Mouse (Mus musculus) liver, embryonic 13.5 days (tissue): ENCODE measurements around the gene Atp1a1. TPM values are rescaled to one million over a fixed set of nuclear protein-coding genes. Genes with fewer than 3 reads are reported as not detected.

ENCODE experiments used
- ATAC-seq: fragments of 200-750 bp; cut with Nextera tagmentation; 2 replicates; pipeline ENCODE4 v1.8.0; 2017; ENCODE audit warnings: low read depth, mild to moderate bottlenecking, moderate number of reproducible peaks, moderate library complexity
- DNase-seq: peaks from one replicate; pipeline ENCODE4 v3.0.0; 2022
- H3K27ac ChIP-seq: fragments of 300-500 bp; sonication (generic); 2 replicates; pipeline ENCODE4 v1.5.1; 2015; ENCODE audit warnings: moderate library complexity, mild to moderate bottlenecking, inconsistent platforms
- H3K27me3 ChIP-seq: fragments of 300-500 bp; sonication (generic); 2 replicates; pipeline ENCODE4 v1.6.1; 2015; ENCODE audit warnings: mild to moderate bottlenecking, inconsistent platforms
- H3K36me3 ChIP-seq: fragments of 300-500 bp; sonication (generic); 2 replicates; pipeline ENCODE4 v1.6.1; 2015; ENCODE audit warnings: mild to moderate bottlenecking, inconsistent platforms
- H3K4me1 ChIP-seq: fragments of 300-500 bp; sonication (generic); replicated peaks from 2 replicates; pipeline ENCODE4 v1.6.1; 2015; ENCODE audit warnings: inconsistent platforms
- H3K4me2 ChIP-seq: fragments of 300-500 bp; sonication (generic); 2 replicates; pipeline ENCODE4 v1.6.1; 2015; ENCODE audit warnings: inconsistent platforms, mild to moderate bottlenecking, moderate library complexity
- H3K4me3 ChIP-seq: fragments of 300-500 bp; sonication (generic); replicated peaks from 2 replicates; pipeline ENCODE4 v1.5.1; 2015; ENCODE audit warnings: mild to moderate bottlenecking, inconsistent platforms
- H3K9ac ChIP-seq: fragments of 300-500 bp; sonication (generic); 2 replicates; pipeline ENCODE4 v1.6.1; 2015; ENCODE audit warnings: mild to moderate bottlenecking, inconsistent platforms
- H3K9me3 ChIP-seq: fragments of 300-500 bp; sonication (generic); replicated peaks from 2 replicates; pipeline ENCODE4 v1.6.1; 2016; ENCODE audit warnings: inconsistent platforms
- WGBS: fragments of 180-500 bp; shearing (Covaris S2); methylation state at CpG from one replicate; pipeline ENCODE4 v1.1.7; 2015; ENCODE audit not compliant: insufficient replicate concordance; 5-methylcytosine and 5-hydroxymethylcytosine counted together
- polyA plus RNA-seq: library from polyadenylated mRNA; unstranded; fragments of >200 nt; fragmentation: Nextera tagmentation; extraction: Ambion mirVana; gene quantifications from 2 replicates; pipeline ENCODE4 v1.2.1, GENCODE M21; 2015

Atp1a1 gene
- polyA plus RNA-seq, 1 experiment from 2014 or later, result 40.1 TPM

DNA sequence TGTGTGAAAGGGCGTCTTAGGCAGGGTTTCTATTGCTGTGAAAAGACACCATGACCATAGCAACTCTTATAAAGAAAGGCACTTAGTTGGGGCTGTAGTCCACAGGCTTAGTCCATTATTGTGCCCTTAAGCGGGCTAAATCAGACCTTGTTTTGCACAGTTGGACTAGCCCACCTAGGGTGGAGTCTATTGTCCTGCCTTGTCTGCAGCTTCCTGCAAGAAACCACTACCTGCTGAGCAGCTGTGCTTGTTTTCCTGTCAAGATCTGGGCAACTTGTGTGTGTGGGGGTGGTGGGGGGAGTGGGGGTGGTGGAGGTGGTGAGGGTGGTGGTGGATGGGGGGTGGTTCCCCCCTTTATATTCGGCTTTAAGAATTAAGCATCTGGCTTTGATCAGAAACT lies 34.2 kb downstream of the Atp1a1 start:
- H3K4me1 ChIP-seq, result peaks cover 5% of the 10 kb centered on the region; the same call in 1 of the 2 replicates
- no peak overlapping the region for H3K4me2 ChIP-seq
- no peak for DNase-seq
- no peak overlapping the region for H3K4me3 ChIP-seq
- no peaks in the 10 kb centered on the region for H3K27me3 ChIP-seq
- 84% methylated on average over 3 of the region's 3 CpGs for WGBS
- no peak overlapping the region for H3K27ac ChIP-seq
- H3K9me3 ChIP-seq, result no peaks in the 10 kb centered on the region
- no peak overlapping the region for H3K9ac ChIP-seq
- peaks cover 4% of the 10 kb centered on the region for H3K36me3 ChIP-seq
- no peak for ATAC-seq

DNA sequence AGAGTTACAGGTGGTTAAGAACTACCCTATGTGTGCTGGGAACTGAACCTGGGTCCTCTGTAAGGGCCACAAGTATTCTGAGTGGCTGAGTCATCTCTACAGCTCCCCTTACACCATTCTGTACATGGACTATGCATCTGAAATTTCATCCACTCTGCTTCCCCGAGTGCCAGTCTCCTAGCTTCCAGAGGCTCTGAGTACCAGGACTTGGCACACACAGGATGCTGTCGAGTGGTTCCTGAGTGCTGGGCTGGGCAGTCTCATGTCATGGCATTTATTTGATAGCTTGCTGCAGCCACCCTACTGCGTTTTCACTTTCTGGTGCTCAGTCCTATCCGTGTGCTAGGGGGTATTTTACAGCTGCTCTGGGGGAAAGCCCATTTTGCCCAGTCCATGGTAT lies 35.9 kb downstream of the Atp1a1 start:
- H3K9me3 ChIP-seq, result no peaks in the 10 kb centered on the region
- DNase-seq, result no peak

DNA sequence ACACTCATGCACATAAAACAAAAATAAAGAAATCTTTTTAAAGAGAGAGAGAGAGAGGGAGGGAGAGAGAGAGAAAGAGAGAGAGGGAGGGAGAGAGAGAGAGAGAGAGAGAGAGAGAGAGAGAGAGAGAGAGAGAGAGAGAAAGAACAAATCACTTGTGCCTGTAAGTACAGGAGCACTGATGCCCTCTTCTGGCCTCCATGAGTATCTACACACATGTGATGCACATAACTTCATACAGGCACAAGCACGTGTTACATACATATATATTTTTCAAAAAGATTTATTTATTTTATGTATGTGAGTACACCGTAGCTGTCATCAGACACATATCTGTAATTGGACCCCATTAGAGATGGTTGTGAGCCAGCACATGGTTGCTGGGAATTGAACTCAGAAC lies 40.5 kb downstream of the Atp1a1 start:
- Histone ChIP-seq H3K27me3 (no peaks in the 10 kb centered on the region), H3K27ac (no peak overlapping the region), H3K4me1 (peaks cover 32% of the 10 kb centered on the region), H3K36me3 (no peaks in the 10 kb centered on the region), H3K9me3 (no peaks in the 10 kb centered on the region), H3K9ac (no peak overlapping the region), H3K4me3 (no peak overlapping the region), H3K4me2 (no peak overlapping the region)
- DNase-seq (no peak), ATAC-seq (no peak)
- 91% methylated on average over 2 of the region's 2 CpGs for WGBS

More for the DNA sequence above, 35.9 kb downstream of the Atp1a1 start:
- Histone ChIP-seq H3K36me3 (no peaks in the 10 kb centered on the region), H3K9ac (no peak overlapping the region), H3K27me3 (no peaks in the 10 kb centered on the region), H3K4me1 (peaks cover 7% of the 10 kb centered on the region; the same call in 1 of the 2 replicates), H3K27ac (no peak overlapping the region), H3K4me2 (no peak overlapping the region), H3K4me3 (no peak overlapping the region)
- 74% methylated on average over 4 of the region's 4 CpGs for WGBS
- ATAC-seq, result no peak

DNA sequence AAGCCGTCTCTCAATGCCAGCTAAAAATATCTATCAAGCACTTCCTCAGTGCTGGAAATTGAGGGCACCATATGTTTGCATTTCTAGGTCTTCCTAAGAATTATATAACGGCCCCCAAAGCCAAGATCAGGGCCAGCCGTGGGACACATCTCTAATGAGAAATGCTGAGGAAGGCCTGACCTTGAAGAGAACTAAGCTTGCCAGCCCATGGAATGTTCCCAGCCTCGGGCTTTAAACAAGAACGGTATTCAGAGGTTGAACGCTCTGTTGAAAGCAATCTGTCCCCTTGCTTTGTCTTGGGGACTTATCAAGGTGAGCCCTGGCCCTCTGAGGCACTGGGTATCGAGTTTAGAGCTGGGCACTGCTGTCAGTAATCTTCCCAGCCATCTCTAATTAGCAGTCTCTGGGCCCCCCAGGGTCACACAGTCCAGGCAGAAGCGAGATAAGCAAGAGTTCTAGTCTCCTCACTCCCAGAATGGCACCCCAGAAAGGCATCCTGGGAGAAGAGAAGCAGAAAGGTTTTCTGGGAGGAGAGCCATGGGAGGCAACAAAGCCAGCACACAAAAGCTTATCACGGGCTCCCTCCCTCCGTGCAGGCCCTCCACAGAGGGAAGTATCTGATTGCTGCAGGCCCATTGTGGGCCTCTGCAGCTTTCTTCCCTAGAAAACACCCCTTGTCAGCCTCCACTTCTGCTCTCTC lies 41.8 kb downstream of the Atp1a1 start:
- Histone ChIP-seq H3K4me3 (no peak overlapping the region), H3K36me3 (no peaks in the 10 kb centered on the region), H3K9me3 (no peaks in the 10 kb centered on the region), H3K4me2 (peak overlapping the region; percentile 33), H3K27me3 (no peaks in the 10 kb centered on the region), H3K4me1 (peaks cover 32% of the 10 kb centered on the region), H3K9ac (peak overlapping the region; percentile 5; the same call in 1 of the 2 replicates), H3K27ac (peak overlapping the region; percentile 51)
- 23% methylated on average over 10 of the region's 10 CpGs for WGBS
- DNase-seq, result peak; percentile 64
- ATAC-seq, result peak; percentile 91

DNA sequence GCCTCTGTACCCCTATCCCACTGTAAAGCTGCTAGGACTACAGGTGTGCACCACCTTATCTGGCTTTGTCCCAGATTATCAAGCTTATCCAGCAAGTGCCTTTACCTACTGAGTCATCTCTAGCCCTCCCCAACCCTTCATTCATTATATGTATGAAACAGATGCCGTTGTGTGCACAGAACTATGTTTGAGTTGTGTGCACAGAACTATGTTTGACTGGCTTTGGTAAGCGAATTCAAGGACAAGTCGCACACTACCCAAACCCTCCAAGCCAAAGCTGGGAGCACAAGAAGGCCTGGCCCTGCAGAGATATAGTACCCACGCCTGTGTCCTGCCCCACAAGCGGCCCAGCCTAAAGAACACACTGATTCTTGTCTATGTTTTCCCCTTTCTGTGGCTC lies 42.5 kb downstream of the Atp1a1 start:
- no peak for DNase-seq
- peak overlapping the region; percentile 51 for H3K27ac ChIP-seq
- H3K36me3 ChIP-seq, result no peaks in the 10 kb centered on the region
- WGBS, result 52% methylated on average over 5 of the region's 5 CpGs
- H3K4me2 ChIP-seq, result no peak overlapping the region
- peaks cover 32% of the 10 kb centered on the region for H3K4me1 ChIP-seq
- H3K9me3 ChIP-seq, result no peaks in the 10 kb centered on the region
- H3K4me3 ChIP-seq, result no peak overlapping the region
- ATAC-seq, result 0 out of 2 replicates have a peak, but pooled peaks have one; percentile 25
- H3K9ac ChIP-seq, result peak overlapping the region; percentile 5; the same call in 1 of the 2 replicates
- no peaks in the 10 kb centered on the region for H3K27me3 ChIP-seq

DNA sequence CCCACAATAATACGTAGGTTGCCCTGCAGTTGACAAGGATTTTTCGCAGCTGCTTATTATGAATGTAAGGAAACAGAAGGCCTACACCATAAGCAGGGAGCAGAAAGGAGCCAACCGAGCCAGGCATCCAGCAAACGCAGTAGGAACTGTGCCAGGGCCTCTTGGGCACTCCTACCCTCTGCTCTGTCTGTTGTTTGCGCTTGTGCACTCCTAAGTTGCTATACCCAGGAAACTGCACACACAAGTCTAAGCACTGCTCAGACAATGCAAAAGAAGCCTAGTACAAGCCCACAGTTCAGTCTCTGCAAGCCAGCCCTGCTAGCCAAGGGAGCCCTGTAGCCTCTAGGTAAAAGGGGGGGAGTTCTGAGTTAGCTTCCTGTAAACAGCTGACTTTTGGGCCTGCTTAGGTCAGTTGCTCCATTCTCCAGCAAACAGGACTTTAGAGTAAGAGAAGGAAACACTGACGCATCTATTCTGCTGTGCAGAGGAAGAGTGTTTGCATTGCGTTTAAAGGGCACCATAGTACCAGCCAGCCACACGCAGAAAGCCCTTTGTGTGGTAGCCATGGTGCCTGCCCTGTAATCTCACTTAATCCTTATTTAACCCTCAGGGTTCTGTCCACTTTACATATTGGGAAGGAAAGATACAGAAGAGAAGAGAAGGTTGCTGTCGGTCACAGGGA lies 43.5 kb downstream of the Atp1a1 start:
- Histone ChIP-seq H3K27me3 (no peaks in the 10 kb centered on the region), H3K4me1 (peaks cover 32% of the 10 kb centered on the region), H3K27ac (no peak overlapping the region), H3K36me3 (no peaks in the 10 kb centered on the region), H3K9ac (no peak overlapping the region), H3K4me2 (no peak overlapping the region), H3K9me3 (no peaks in the 10 kb centered on the region), H3K4me3 (no peak overlapping the region)
- no peak for ATAC-seq
- DNase-seq, result no peak
- 82% methylated on average over 9 of the region's 9 CpGs for WGBS

DNA sequence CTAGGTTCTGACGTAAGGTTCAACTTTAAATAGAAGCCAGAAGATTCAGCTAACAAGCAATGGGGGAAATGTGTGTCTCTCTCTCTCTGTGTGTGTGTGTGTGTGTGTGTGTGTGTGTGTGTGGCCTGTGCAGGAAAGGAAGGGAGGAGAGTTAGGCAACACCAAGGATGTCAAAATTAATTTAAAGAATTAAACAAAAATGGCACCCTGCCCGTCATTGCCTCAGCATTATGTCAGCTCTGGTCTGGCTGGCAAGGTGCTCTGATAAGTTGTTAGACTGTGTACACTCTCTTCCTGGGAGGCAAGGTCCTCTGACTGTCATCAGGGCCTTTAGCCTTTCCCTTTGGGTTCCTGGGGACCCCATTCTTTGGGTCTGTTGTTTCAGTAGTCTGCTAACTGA lies 47.8 kb downstream of the Atp1a1 start:
- no peak overlapping the region for H3K4me2 ChIP-seq
- no peak overlapping the region for H3K27ac ChIP-seq
- H3K36me3 ChIP-seq, result no peaks in the 10 kb centered on the region
- H3K27me3 ChIP-seq, result no peaks in the 10 kb centered on the region
- H3K9me3 ChIP-seq, result no peaks in the 10 kb centered on the region
- ATAC-seq, result no peak
- H3K4me3 ChIP-seq, result no peak overlapping the region
- 77% methylated on average over 2 of the region's 2 CpGs for WGBS
- DNase-seq, result no peak
- no peak overlapping the region for H3K9ac ChIP-seq
- peaks cover 42% of the 10 kb centered on the region for H3K4me1 ChIP-seq

DNA sequence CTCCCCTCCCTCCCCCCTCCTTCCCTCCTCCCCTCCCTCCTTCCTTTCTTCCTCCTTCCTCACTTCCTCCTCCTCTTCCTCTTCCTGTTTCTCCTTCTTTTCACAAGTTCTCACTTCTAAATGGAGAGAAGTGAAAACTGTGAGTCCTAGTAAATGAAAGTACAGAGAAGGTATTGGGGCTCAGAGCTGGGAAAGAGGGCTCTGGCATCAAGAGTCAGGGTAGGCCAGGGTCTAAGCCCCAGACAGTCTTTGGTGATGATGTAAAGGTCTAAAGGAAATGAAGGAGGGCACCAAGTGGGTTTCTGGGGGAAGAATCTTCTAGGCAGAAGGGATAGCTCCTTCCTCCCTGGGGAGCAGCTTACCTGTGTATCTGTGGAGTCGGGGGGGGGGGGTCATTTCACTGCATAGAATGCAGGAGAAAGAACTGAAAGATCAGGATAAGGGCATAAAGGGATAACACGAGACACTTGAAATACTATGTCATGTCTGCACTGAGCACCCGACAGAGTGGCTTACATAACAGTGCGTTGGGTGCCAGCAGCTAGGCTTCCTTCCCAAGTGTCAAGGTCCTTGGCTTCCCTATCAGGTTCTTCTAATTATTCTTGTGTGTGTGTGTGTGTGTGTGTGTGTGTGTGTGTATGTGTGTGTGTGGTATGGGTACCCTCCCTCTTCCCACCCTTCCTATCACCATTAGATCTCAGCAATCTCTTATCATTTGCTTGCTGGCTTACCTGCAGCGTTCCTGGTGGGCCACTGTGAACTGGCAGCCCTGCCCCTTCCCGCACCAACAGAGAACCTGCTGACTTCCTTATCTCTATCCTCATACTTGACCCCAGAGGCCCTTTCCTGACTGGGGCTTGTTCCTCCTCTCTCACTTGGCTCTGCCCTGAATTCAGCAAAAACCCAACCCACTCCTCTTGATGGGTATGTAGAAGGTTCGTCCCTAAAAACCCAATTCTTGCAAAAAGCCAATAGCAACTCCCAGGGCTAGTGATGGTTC lies 51.6 kb downstream of the Atp1a1 start:
- peak; percentile 32 for ATAC-seq
- Histone ChIP-seq H3K36me3 (no peaks in the 10 kb centered on the region), H3K27ac (peak overlapping the region; percentile 99), H3K9me3 (no peaks in the 10 kb centered on the region), H3K4me1 (peaks cover 67% of the 10 kb centered on the region), H3K4me3 (0 out of 2 replicates have a peak overlapping the region, but pooled peaks have one; percentile 1), H3K27me3 (no peaks in the 10 kb centered on the region), H3K4me2 (peak overlapping the region; percentile 45), H3K9ac (peak overlapping the region; percentile 56)
- DNase-seq, result peak; percentile 50
- 23% methylated on average over 7 of the region's 7 CpGs for WGBS

DNA sequence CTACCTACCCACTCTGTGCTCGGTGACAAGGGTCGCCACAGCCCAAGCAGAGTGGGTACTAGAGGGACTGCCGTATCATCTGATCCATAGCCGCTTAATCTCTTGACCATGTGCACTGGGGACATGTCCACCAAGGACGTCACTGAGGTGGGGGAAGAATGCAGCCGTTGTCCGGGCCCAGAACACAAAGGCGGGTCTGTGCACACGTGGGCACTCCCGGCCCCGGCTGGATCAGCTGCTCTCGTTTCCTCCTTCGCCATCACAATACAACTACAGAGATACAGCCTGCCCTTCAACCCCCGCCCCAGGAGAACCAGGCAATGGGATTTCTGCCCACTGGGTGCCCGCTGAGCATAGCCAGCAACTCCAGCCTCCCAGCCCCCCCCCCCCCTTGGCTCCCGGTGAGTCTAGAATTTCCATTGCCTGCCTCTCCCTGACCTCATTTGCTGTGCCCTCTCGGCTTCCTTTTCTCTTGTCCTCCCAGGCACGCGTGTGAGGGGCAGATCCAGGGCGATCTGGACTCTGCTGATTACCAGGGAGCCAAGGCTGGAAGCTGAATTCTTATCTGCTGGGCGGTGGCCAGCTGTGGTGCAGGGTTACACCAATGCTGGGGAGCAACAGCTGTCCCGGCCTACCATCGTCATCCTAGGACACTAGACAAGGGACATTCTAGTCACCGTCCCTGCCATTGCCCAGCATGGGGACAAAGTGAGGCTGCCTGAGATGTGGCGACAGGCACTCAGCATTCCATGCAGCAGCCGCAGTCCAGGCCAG lies 52.8 kb downstream of the Atp1a1 start:
- ATAC-seq (peak; percentile 98), DNase-seq (peak; percentile 92)
- 35% methylated on average over 26 of the region's 26 CpGs for WGBS

DNA sequence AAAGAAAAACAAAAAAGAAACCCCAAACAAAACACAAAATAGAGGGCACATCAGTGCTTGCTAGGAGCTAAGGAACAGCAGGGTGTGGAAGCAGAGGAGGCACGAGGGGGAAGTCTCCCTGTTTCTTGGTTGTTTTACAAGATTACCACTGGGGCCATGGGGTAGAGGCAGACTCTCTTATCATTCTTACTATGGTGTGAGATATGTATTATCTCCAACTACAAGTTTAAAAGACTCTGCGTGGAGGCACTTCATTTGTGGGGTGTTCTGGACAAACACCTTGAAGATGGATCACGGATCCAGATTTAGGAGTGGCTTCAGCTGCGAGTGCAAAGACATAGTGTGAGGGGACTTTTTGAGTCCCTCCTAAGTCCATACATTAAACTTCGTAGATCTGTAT lies 54.7 kb downstream of the Atp1a1 start:
- no peak for DNase-seq
- WGBS, result 31% methylated on average over 5 of the region's 5 CpGs
- peak; percentile 19 for ATAC-seq
- peak overlapping the region; percentile 99 for H3K27ac ChIP-seq
- peak overlapping the region; percentile 74 for H3K4me2 ChIP-seq
- no peaks in the 10 kb centered on the region for H3K9me3 ChIP-seq
- H3K36me3 ChIP-seq, result no peaks in the 10 kb centered on the region
- H3K9ac ChIP-seq, result peak overlapping the region; percentile 46; the same call in 1 of the 2 replicates
- H3K27me3 ChIP-seq, result no peaks in the 10 kb centered on the region
- H3K4me1 ChIP-seq, result peaks cover 70% of the 10 kb centered on the region
- H3K4me3 ChIP-seq, result peak overlapping the region; percentile 63; the same call in 1 of the 2 replicates

More for the DNA sequence above, 52.8 kb downstream of the Atp1a1 start:
- Histone ChIP-seq H3K9ac (peak overlapping the region; percentile 83), H3K27ac (peak overlapping the region; percentile 99), H3K9me3 (no peaks in the 10 kb centered on the region), H3K4me3 (peak overlapping the region; percentile 63), H3K27me3 (no peaks in the 10 kb centered on the region), H3K36me3 (no peaks in the 10 kb centered on the region), H3K4me1 (peaks cover 73% of the 10 kb centered on the region), H3K4me2 (peak overlapping the region; percentile 74)
